8 mouse cellular contexts compared by ENCODE assay signal in the genomic region with DNA sequence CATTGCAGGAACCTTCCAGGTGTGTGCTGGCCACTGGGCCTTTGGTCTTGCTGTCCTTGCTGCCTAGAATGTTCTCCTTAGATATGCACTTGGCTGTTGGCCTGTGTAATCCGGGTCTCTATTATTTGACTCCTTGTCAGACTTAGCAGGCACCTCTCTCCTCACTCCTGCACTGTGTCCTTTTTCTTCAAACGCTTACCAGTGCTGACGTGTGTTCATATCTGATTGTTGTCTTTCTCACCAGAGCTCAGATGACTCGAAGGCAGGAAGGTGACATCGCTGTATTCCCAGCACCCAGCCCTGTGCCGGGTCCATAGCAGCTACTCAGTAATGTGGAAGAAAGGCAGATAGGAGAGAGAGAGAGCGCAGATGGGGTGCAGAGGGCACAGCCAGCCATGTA. TPM values are rescaled to one million over a fixed set of nuclear protein-coding genes. Genes with fewer than 3 reads are reported as not detected.
DNase-seq lines count a peak whose midpoint lies in the region; ATAC-seq lines count a peak whose summit lies in the region.

No protein-coding gene starts in this region.

- peak overlapping the region; percentile 29; the same call in 1 of the 2 replicates for H3K9ac ChIP-seq in heart, embryonic 11.5 days (ENCODE audit: low read depth, low read length)
- H3K9ac ChIP-seq in neural tube, embryonic 13.5 days = no peak overlapping the region
- H3K9ac ChIP-seq in intestine, embryonic 16.5 days (ENCODE audit: low read depth, low read length) = peak overlapping the region; percentile 10; the same call in 1 of the 2 replicates
- H3K9ac ChIP-seq in stomach, embryonic 15.5 days = no peak overlapping the region

- peak; percentile 16; the same call in 1 of the 2 replicates for ATAC-seq in heart, embryonic 11.5 days (replicated peaks; ENCODE audit: insufficient number of reproducible peaks, low FRiP score, low TSS enrichment)
- ATAC-seq in neural tube, embryonic 13.5 days (ENCODE audit: low read depth) = no peak
- ATAC-seq in intestine, embryonic 16.5 days = 0 out of 2 replicates have a peak, but pooled peaks have one; percentile 16
- no peak for ATAC-seq in stomach, embryonic 15.5 days (ENCODE audit: insufficient read depth, low FRiP score, low read depth)

- no peak overlapping the region for H3K4me2 ChIP-seq in heart, embryonic 11.5 days
- no peak overlapping the region for H3K4me2 ChIP-seq in neural tube, embryonic 13.5 days
- no peak overlapping the region for H3K4me2 ChIP-seq in intestine, embryonic 16.5 days (ENCODE audit: low read depth, low read length)
- H3K4me2 ChIP-seq in stomach, embryonic 15.5 days = no peak overlapping the region

- H3K27ac ChIP-seq in heart, embryonic 11.5 days (ENCODE audit: low read depth, low read length) = peak overlapping the region; percentile 95
- peak overlapping the region; percentile 70; the same call in 1 of the 2 replicates for H3K27ac ChIP-seq in neural tube, embryonic 13.5 days (replicated peaks)
- peak overlapping the region; percentile 77 for H3K27ac ChIP-seq in intestine, embryonic 16.5 days (ENCODE audit: low read length)
- H3K27ac ChIP-seq in stomach, embryonic 15.5 days = peak overlapping the region; percentile 85

- WGBS in heart, embryonic 11.5 days (ENCODE audit: insufficient replicate concordance) = 33% methylated on average over 7 of the region's 7 CpGs
- WGBS in neural tube, embryonic 13.5 days = 92% methylated on average over 7 of the region's 7 CpGs
- WGBS in intestine, embryonic 16.5 days = 80% methylated on average over 7 of the region's 7 CpGs
- 79% methylated on average over 7 of the region's 7 CpGs for WGBS in stomach, embryonic 15.5 days

- no peak for DNase-seq in heart, adult 18-20 months
- no peak for DNase-seq in neural tube, embryonic 10.5 days (ENCODE audit: extremely low spot score, low spot score)
- DNase-seq in right cerebral cortex, adult 2 months (ENCODE audit: low spot score in 2 of 2) = no peak
- DNase-seq in frontal cortex, postnatal 14 days (ENCODE audit: low spot score in 2 of 2) = no peak

- no peaks in the 10 kb centered on the region for H3K27me3 ChIP-seq in heart, embryonic 11.5 days (ENCODE audit: control insufficient read depth, insufficient read depth, low read length)
- H3K27me3 ChIP-seq in neural tube, embryonic 13.5 days = no peaks in the 10 kb centered on the region
- no peaks in the 10 kb centered on the region for H3K27me3 ChIP-seq in intestine, embryonic 16.5 days (replicated peaks; ENCODE audit: control insufficient read depth, insufficient read depth, low read length)
- no peaks in the 10 kb centered on the region for H3K27me3 ChIP-seq in stomach, embryonic 15.5 days (replicated peaks)

- H3K36me3 ChIP-seq in heart, embryonic 11.5 days (ENCODE audit: control insufficient read depth, insufficient read depth, low read length) = no peaks in the 10 kb centered on the region
- H3K36me3 ChIP-seq in neural tube, embryonic 13.5 days = peaks cover 12% of the 10 kb centered on the region; the same call in 1 of the 2 replicates
- H3K36me3 ChIP-seq in intestine, embryonic 16.5 days (ENCODE audit: control insufficient read depth, insufficient read depth, low read length) = no peaks in the 10 kb centered on the region
- H3K36me3 ChIP-seq in stomach, embryonic 15.5 days = no peaks in the 10 kb centered on the region

- H3K9me3 ChIP-seq in heart, embryonic 11.5 days (replicated peaks; ENCODE audit: control insufficient read depth, low read length) = no peaks in the 10 kb centered on the region
- no peaks in the 10 kb centered on the region for H3K9me3 ChIP-seq in neural tube, embryonic 13.5 days
- no peaks in the 10 kb centered on the region for H3K9me3 ChIP-seq in intestine, embryonic 16.5 days (ENCODE audit: control insufficient read depth, low read length)
- no peaks in the 10 kb centered on the region for H3K9me3 ChIP-seq in stomach, embryonic 15.5 days

- H3K4me3 ChIP-seq in heart, embryonic 11.5 days (ENCODE audit: low read depth, low read length) = no peak overlapping the region
- H3K4me3 ChIP-seq in neural tube, embryonic 13.5 days = no peak overlapping the region
- no peak overlapping the region for H3K4me3 ChIP-seq in intestine, embryonic 16.5 days (ENCODE audit: low read length)
- no peak overlapping the region for H3K4me3 ChIP-seq in stomach, embryonic 15.5 days (replicated peaks)

- peaks cover 50% of the 10 kb centered on the region for H3K4me1 ChIP-seq in heart, embryonic 11.5 days (ENCODE audit: control insufficient read depth, insufficient read depth, low read length)
- H3K4me1 ChIP-seq in neural tube, embryonic 13.5 days (replicated peaks) = peaks cover 39% of the 10 kb centered on the region
- peaks cover 16% of the 10 kb centered on the region for H3K4me1 ChIP-seq in intestine, embryonic 16.5 days (ENCODE audit: control insufficient read depth, insufficient read depth, low read length)
- H3K4me1 ChIP-seq in stomach, embryonic 15.5 days = peaks cover 25% of the 10 kb centered on the region

RNA-seq across cellular contexts. Expression of a gene that starts 33.0 kb away (rescaled TPM):
- polyA plus RNA-seq in heart, embryonic 11.5 days (2014; fragmentation: Nextera tagmentation; extraction: Ambion mirVana) = 30.0 and 33.9 TPM in 2 replicates
- 10 to 100 TPM; 50.3 to 57.1 TPM for total RNA-seq in heart, adult 18-20 months (2021)
- 32.5 and 36.8 TPM in 2 replicates for polyA plus RNA-seq in neural tube, embryonic 13.5 days (2015; fragmentation: Nextera tagmentation; extraction: Ambion mirVana)
- 12.2 and 14.4 TPM in 2 replicates for polyA plus RNA-seq in intestine, embryonic 16.5 days (2015; fragmentation: Nextera tagmentation; extraction: Ambion mirVana)
- polyA plus RNA-seq in stomach, embryonic 15.5 days (2015; fragmentation: Nextera tagmentation; extraction: Ambion mirVana) = 15.8 and 19.3 TPM in 2 replicates

RNA-seq across cellular contexts. Expression of a gene that starts 33.7 kb away (rescaled TPM):
- 147 TPM in 2 replicates for polyA plus RNA-seq in heart, embryonic 11.5 days (2014; fragmentation: Nextera tagmentation; extraction: Ambion mirVana)
- 10 to 100 TPM; 50.4 to 56.6 TPM for total RNA-seq in heart, adult 18-20 months (2021)
- polyA plus RNA-seq in neural tube, embryonic 13.5 days (2015; fragmentation: Nextera tagmentation; extraction: Ambion mirVana) = 91.0 and 92.7 TPM in 2 replicates
- polyA plus RNA-seq in intestine, embryonic 16.5 days (2015; fragmentation: Nextera tagmentation; extraction: Ambion mirVana) = 88.6 and 91.2 TPM in 2 replicates
- 106 and 113 TPM in 2 replicates for polyA plus RNA-seq in stomach, embryonic 15.5 days (2015; fragmentation: Nextera tagmentation; extraction: Ambion mirVana)

Comparison
In these comparisons a context has a peak if more than half of its experiments do, and no peak if none do; other contexts are left out.
1. ATAC-seq: peak in heart, embryonic 11.5 days (single experiment) and intestine, embryonic 16.5 days (single experiment); none in neural tube, embryonic 13.5 days (single experiment) and stomach, embryonic 15.5 days (single experiment).
2. H3K9ac ChIP-seq: peak in heart, embryonic 11.5 days (single experiment) and intestine, embryonic 16.5 days (single experiment); none in neural tube, embryonic 13.5 days (single experiment) and stomach, embryonic 15.5 days (single experiment).
3. Peak in every context shown above with its lines, with median percentiles within 50 percentile points of each other: H3K27ac ChIP-seq.